Mouse (Mus musculus): ENCODE results near the gene Triap1.
A peak's percentile ranks its signal among the peaks of the same experiment; 100 is the strongest.
"Not testable (repeated sequence)": the region's sequence is repeated elsewhere in the genome, so short reads cannot be mapped to it uniquely, and the experiment has no call there.

The Triap1 gene

DNA sequence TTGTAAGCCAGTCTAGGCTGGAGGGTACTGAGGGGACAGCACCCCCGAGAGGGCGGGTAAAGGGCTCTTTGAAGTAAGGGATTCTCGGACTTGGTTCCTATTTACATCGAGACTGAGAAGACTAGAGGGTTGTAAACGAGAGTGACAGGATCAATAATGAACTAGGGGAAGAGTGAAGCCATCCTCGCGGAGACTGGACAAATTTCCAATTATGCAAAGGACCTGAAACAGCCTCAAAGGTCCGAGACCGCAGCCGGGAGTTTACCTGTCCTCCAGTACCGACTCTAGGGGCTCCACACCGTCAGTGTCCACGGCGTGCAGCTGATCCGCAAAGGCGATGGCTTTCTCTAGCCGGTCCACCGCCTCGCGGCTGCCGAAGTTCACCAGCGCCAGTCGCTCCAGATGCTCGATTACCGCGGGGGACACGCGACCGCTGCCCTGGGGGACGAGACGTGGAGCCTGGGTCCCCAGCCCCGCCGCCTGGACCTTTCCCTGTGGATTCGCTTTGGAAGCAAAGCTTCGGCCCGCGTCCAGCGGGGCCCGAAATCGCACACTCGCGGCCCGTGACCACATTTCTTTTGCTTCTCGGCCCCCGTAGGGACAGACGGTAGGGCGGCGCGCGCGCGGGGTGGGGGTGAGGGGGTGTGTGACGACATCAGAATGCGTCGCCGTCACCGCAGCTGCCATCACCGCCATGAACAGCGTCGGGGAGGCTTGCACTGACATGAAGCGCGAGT is at the start of gene Triap1, which contains the start of gene Gatc:
Gene Triap1 (plus strand): TSS at position 649 of the 737 bp plus-strand sequence.
Gene Gatc (minus strand): TSS at position 602 of the 737 bp plus-strand sequence.
- ATAC-seq (ENCODE audit: low TSS enrichment): peak; percentile 77

DNA sequence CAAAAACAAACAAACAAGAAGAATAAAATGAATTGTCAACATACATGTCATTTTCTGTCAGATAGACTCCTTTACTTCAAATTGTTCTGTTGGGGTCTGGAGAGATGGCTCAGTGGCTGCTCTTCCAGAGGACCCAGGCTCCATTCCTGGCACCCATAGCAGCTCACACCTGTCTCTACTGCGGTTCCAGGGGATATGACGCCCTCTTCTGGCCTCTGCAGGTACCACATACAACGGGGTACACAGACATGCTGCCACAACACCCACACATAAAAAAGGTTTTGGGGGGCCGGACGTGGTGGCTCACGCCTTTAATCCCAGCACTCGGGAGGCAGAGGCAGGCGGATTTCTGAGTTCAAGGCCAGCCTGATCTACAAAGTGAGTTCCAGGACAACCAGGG is 46.9 kb upstream of the Triap1 start:
- ATAC-seq (ENCODE audit: low TSS enrichment): no peak

DNA sequence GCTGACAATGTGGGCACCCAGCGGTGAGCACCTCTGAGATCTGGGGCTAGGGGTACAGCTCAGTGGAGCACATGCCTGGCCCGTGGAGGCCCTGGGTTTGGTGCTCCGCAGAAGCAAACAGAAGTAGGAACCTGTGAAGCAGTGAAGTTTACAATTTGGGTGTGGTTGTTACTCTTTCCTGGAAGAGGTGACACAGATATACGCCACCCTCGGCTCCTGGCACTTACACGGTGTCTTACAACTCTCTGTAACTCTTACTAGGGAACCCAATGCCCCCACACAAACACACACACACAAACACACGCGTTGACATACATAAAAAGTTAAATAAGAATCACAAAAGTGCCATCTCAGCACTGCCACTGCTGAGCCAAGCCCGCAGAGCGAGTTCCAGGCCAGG is 44.7 kb upstream of the Triap1 start:
- ATAC-seq (ENCODE audit: low TSS enrichment): no peak

DNA sequence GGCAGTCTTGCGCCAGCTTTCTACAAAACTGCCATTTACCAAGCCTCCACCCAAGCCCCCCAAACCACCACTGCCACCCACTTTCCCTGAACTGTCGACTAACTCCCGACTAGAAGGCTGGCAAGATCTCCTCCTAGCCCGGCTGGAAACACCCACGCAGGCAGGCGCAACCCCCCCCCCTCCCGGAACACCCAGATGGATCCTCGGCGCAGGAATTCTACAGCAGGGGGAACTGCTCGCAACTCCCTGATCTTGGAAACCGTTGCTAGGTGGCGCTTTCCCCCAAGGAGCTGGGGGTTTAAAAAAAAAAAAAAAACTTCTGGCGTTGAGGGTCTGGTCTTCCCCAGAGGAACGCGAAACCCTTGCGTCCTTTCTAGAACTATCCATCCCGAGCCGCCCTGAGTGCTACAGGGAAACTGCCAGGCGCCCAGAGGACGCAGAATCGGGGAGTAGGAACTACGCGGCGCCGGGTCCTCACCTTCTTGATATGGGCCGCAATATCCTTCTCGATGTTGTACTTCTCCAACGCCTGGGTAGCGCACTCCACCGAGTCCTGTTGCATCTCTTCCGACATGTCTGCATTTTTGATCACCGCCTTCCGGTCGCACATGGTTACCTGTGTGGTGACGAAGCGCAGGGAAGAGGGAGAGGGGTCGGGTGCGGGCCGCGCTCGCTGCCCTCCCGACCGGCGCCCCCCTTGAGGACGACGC is 40.8 kb upstream of the Triap1 start:
- peak; percentile 59 for ATAC-seq (ENCODE audit: low TSS enrichment)

- ATAC-seq (ENCODE audit: low TSS enrichment): peak; percentile 83
Observed at GRCm38 (mm10) chr5:115300792-115301614, 40.0 kb upstream of the Triap1 start, which contains the start of gene Dynll1. Dynll1 (minus strand) TSS chr5:115300999.

DNA sequence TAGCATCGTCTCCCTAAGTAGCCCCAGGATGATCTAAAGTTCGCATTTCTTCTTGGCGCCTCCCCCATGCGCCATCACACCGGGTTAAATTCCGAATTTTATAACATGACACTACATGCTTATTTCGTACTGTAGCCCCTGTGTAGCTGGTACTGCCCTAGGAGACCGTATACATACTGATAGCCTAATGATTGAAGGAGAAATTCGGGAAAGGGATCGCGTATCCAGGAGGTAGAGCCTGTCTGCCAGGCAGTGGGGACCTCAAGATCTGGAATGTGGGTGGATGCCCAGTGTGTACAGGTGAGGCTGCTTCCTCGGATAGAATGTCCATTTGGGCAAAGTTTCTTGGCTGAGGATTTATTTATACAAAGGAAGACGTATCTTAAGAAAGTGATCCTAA is 39.4 kb upstream of the Triap1 start:
- ATAC-seq (ENCODE audit: low TSS enrichment): no peak

DNA sequence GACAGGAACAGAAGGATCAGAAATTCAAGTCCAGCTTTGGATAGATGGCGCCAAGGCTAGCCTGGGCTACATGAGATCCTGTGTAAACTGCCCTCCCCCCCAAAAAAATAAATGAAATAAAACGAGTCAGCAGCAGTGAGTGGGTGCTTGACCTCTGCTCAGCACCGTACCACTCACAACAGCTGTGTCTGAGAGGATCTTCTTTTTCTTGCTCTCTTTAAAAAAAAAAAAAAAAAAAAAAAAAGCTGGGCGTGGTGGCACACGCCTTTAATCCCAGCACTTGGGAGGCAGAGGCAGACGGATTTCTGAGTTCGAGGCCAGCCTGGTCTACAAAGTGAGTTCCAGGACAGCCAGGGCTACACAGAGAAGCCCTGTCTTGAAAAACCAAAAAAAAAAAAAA is 38.8 kb upstream of the Triap1 start:
- ATAC-seq (ENCODE audit: low TSS enrichment): not testable (repeated sequence)

DNA sequence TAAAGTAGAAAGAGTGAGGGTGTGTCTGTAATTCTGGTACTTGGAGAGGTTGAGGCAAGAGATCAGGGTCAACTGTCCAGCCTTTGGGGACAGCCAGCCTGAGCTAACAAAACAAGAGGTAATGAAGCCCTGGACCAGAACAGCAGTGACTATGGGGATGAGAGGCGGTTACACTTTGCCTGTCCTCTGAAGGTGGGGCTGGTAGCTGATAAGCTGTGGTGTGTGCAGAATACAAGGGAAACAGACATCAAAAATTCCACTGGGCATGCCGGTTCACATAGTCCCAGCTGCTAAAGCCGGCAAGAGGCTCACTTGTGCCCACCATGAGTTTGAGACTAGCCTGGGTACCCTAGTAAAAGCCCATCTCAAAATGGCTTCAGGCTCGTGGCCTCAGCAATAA is 28.7 kb upstream of the Triap1 start:
- no peak for ATAC-seq (ENCODE audit: low TSS enrichment)

DNA sequence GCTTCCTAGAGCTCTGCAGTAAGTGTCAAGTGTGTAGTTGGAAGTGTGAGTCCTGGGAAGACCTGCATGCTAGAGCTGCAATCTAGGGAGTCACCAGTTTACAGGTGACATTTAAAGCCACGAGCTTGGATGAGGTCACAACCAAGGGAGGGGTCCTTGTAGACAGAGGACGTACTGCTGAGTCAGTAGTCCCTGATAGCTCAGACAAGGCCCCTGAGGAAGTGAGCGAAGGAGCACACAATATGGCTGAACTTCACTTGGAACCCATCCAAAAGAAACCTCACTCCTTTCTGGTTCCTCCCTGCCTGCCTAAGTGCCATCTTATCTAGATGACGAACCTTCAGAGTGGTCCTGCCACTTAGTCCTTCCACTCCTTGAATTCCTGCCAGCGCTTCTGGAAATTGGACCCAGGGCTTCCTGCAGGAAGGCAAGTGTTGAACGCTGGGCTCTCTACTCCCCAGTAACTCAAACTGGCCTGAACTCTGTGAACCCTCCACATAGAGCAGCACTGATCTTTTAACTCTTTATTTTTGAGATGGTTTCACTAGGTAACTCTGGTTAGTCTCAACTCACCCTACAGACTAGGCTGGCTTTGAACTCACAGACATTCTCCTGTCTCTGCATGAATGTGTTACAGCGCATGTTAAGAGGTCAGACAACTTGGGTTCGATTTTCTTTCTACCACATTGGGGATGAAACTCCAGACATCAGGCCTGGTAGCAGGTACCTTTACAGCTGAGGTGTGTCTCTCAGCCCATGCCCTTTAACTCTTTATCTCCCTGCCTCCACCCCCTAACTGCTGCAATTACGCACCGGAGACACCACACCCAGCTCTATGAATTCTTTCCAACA is 28.0 kb upstream of the Triap1 start:
- ATAC-seq (ENCODE audit: low TSS enrichment): no peak

DNA sequence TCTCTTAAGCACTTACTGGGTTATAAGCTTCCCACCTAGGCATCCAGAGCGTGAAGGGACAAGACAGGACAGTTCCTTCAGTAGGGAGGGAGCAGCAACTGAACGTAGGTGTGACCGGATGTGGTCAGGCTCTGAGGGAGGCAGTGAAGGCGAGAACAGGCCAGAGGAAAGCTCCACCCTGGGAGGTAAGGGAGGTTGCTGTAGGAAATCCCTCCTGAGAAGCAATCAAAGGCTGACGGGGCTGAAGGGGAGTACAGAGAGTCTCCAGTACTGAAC is 27.4 kb upstream of the Triap1 start:
- no peak for ATAC-seq (ENCODE audit: low TSS enrichment)

GRCm38 (mm10) chr5:115316968-115317644 is 23.9 kb upstream of the Triap1 start:
- 0 out of 2 replicates have a peak, but pooled peaks have one; percentile 24 for ATAC-seq (ENCODE audit: low TSS enrichment)

DNA sequence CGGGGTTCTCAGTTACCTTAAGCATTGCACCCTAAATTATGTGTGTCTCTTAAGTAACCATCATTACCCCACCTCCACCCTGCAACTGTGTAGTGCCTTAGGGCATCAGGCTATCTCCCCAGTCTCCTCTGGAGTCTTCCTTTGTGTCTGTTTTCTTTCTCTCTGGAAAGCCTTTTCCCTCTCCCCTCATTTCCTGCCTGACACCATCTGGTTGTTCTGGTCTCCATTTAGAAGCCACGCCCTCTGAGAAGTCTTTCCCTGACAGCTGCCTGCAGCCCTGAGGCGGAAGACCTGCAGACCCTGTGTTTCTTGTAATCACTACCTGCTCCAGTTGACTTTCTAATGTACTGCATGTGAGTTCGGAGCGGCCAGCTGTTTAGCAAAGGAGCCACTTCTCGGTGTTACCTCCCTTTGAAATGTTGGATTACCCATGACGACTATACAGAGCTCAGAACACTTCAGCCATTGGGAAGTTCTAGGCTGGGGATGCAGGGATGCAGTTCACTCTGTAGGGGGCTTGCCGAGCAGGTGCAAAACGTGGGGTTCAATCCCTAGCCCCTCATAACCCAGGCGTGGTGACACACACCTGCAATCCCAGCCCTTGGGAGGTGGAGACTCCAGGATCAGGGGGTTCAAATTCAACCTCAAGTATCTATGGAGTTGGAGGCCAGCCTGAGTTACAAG is 23.2 kb upstream of the Triap1 start:
- 0 out of 2 replicates have a peak, but pooled peaks have one; percentile 8 for ATAC-seq (ENCODE audit: low TSS enrichment)

GRCm38 (mm10) chr5:115319004-115319940 is 21.8 kb upstream of the Triap1 start:
- ATAC-seq (ENCODE audit: low TSS enrichment): peak; percentile 95

GRCm38 (mm10) chr5:115326256-115326831 is 14.7 kb upstream of the Triap1 start:
- peak; percentile 38 for ATAC-seq (ENCODE audit: low TSS enrichment)

DNA sequence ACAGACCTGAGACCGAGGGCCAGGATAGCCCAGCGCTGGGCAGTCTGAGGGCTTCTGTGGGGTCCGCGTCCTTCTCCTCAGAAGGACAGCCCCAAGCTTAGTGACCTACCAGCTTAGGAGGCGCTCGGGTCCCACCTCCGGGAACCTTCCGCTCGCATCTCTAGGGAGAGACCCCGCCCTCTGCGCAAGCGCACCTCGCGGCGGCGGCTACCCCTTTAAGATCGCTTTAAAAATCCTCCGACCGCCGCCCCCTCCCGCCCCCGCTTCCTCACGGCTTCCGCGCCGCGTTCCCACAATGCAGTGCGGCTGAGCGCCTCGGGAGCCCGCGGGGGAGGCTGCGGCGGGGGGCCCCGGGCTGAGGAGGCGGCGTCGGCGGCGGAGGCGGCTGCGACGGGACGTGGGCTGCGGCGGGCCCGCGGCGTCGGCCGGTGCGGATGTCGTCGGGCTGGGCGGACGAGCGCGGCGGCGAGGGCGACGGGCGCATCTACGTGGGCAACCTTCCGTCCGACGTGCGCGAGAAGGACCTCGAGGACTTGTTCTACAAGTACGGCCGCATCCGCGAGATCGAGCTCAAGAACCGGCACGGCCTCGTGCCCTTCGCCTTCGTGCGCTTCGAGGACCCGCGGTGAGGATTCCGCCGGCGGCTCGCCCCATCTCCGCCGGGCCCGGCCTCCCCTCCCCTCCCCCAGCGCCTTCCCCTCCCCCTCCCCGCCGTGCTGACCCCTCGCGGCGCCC is 14.0 kb upstream of the Triap1 start, which contains the start of gene Srsf9:
Gene Srsf9 (plus strand): TSS at position 303 of the 735 bp plus-strand sequence.
- ATAC-seq (ENCODE audit: low TSS enrichment): peak; percentile 76

GRCm38 (mm10) chr5:115327610-115328548 is 13.1 kb upstream of the Triap1 start:
- ATAC-seq (ENCODE audit: low TSS enrichment): no peak

- no peak for ATAC-seq (ENCODE audit: low TSS enrichment)
Observed at GRCm38 (mm10) chr5:115330955-115331354, 10.1 kb upstream of the Triap1 start.

Data from frontal cortex, adult (tissue).